Mouse (Mus musculus) liver, embryonic 13.5 days (tissue): ENCODE data around the gene Olfr901. TPM values are rescaled to one million over a fixed set of nuclear protein-coding genes. Genes with fewer than 3 reads are reported as not detected.
"Not testable (repeated sequence)": the region's sequence is repeated elsewhere in the genome, so short reads cannot be mapped to it uniquely, and the experiment has no call there.

ENCODE experiments used
- ATAC-seq: fragments of 200-750 bp; cut with Nextera tagmentation; 2 replicates; pipeline ENCODE4 v1.8.0; 2017; ENCODE audit warnings: low read depth, mild to moderate bottlenecking, moderate number of reproducible peaks, moderate library complexity
- DNase-seq: peaks from one replicate; pipeline ENCODE4 v3.0.0; 2022
- H3K27ac ChIP-seq: fragments of 300-500 bp; sonication (generic); 2 replicates; pipeline ENCODE4 v1.5.1; 2015; ENCODE audit warnings: moderate library complexity, mild to moderate bottlenecking, inconsistent platforms
- H3K27me3 ChIP-seq: fragments of 300-500 bp; sonication (generic); 2 replicates; pipeline ENCODE4 v1.6.1; 2015; ENCODE audit warnings: mild to moderate bottlenecking, inconsistent platforms
- H3K36me3 ChIP-seq: fragments of 300-500 bp; sonication (generic); 2 replicates; pipeline ENCODE4 v1.6.1; 2015; ENCODE audit warnings: mild to moderate bottlenecking, inconsistent platforms
- H3K4me1 ChIP-seq: fragments of 300-500 bp; sonication (generic); replicated peaks from 2 replicates; pipeline ENCODE4 v1.6.1; 2015; ENCODE audit warnings: inconsistent platforms
- H3K4me2 ChIP-seq: fragments of 300-500 bp; sonication (generic); 2 replicates; pipeline ENCODE4 v1.6.1; 2015; ENCODE audit warnings: inconsistent platforms, mild to moderate bottlenecking, moderate library complexity
- H3K4me3 ChIP-seq: fragments of 300-500 bp; sonication (generic); replicated peaks from 2 replicates; pipeline ENCODE4 v1.5.1; 2015; ENCODE audit warnings: mild to moderate bottlenecking, inconsistent platforms
- H3K9ac ChIP-seq: fragments of 300-500 bp; sonication (generic); 2 replicates; pipeline ENCODE4 v1.6.1; 2015; ENCODE audit warnings: mild to moderate bottlenecking, inconsistent platforms
- H3K9me3 ChIP-seq: fragments of 300-500 bp; sonication (generic); replicated peaks from 2 replicates; pipeline ENCODE4 v1.6.1; 2016; ENCODE audit warnings: inconsistent platforms
- WGBS: fragments of 180-500 bp; shearing (Covaris S2); methylation state at CpG from one replicate; pipeline ENCODE4 v1.1.7; 2015; ENCODE audit not compliant: insufficient replicate concordance; 5-methylcytosine and 5-hydroxymethylcytosine counted together
- polyA plus RNA-seq: library from polyadenylated mRNA; unstranded; fragments of >200 nt; fragmentation: Nextera tagmentation; extraction: Ambion mirVana; gene quantifications from 2 replicates; pipeline ENCODE4 v1.2.1, GENCODE M21; 2015

Olfr901 gene
- polyA plus RNA-seq, result not detected in 2 replicates

DNA sequence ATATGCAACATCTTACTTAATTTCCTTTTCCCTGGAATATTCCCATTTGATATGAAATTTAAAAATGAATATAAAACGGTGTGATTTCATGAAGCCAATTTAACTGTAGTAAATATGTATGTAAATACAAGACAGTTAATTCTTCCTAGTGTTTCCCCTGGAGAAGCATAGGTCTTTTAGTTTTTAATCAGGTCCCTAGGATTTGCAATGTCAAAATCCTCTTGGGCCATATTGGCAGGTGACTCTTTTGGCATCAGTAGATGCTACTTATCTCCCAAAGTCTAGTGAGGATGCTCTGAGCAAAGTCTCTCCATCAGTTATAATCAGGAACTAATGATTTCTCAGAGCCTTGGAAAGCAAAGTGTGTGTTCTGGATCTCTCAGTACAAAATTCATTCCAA lies at the start of gene Olfr901:
Olfr901 (plus strand) TSS at position 301 of the 400 bp plus-strand sequence.
- Histone ChIP-seq H3K9me3 (no peaks in the 10 kb centered on the region), H3K27me3 (no peaks in the 10 kb centered on the region), H3K4me1 (no peaks in the 10 kb centered on the region), H3K36me3 (no peaks in the 10 kb centered on the region), H3K4me2 (no peak within 1 kb of the TSS), H3K9ac (no peak within 1 kb of the TSS), H3K27ac (no peak within 1 kb of the TSS), H3K4me3 (no peak within 1 kb of the TSS)
- no peak for ATAC-seq
- DNase-seq, result no peak
- WGBS, result 60% methylated on average over 1 of the region's 1 CpGs

DNA sequence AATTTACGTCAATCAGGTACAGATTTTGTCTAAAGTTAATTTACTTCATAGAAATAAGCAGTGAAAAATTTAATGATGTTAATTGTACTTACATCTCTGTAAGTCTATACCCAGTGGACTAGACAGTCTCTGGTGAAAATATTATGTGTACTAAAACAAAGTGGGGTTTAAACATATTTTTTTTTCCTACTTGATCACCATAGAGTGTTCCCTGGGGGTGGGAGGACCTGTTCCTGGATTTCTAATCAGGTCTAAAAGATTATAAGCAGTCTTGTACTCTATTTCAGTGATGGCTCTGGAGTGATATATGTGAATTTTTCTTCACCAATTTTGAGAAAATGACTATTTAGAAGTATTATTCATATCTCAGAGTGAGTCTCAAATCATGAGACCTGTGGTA lies 27.9 kb upstream of the Olfr901 start, which contains the start of gene Olfr147:
Olfr147 (plus strand) TSS at position 301 of the 400 bp plus-strand sequence.
- Histone ChIP-seq H3K27ac (no peak within 1 kb of the TSS), H3K9me3 (no peaks in the 10 kb centered on the region), H3K36me3 (no peaks in the 10 kb centered on the region), H3K9ac (no peak within 1 kb of the TSS), H3K4me2 (no peak within 1 kb of the TSS), H3K4me3 (no peak within 1 kb of the TSS), H3K27me3 (no peaks in the 10 kb centered on the region), H3K4me1 (no peaks in the 10 kb centered on the region)
- 69% methylated on average over 1 of the region's 1 CpGs for WGBS
- DNase-seq (no peak), ATAC-seq (no peak)

DNA sequence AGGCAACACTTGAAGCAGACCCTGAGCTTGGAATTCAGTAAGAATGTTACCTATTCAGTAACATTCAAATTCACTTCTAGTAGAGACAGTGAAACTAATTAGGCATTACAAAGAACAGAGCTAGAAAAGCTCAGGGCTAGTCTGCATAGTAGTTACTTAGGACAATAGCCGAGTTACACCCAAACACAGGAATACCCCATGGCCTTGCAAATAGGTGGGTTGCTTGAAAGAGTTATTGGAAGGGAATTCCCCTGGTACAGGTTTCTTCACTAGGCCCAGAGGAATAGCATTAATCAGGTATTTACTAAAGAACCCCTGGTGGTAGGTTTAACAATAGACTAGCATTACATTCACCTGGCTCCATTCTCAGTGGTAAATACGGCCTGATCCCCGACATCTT lies 21.8 kb upstream of the Olfr901 start:
- H3K4me2 ChIP-seq, DNase-seq, H3K36me3 ChIP-seq, H3K9ac ChIP-seq, H3K9me3 ChIP-seq, H3K4me3 ChIP-seq, H3K4me1 ChIP-seq, H3K27ac ChIP-seq, ATAC-seq, H3K27me3 ChIP-seq: not testable (repeated sequence)
- 82% methylated on average over 3 of the region's 3 CpGs for WGBS

DNA sequence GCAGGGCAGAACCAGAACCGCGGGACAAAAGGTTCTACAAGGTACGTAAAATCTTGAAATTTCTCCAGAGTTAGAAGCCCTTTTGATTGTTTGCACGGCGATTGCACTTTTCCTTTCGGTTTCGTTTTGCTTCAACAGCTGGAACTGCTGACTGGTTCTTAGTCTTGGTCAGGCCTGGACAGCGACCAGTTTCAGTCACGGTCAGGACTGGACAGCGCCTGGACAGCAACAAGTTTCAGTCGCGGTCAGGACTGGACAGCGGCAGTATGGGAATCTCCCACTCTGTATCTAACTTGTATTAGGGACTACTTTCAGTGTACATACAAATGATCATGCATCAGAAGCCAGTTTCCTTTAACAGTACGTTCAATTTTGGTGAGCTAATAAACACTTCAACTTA lies 15.8 kb upstream of the Olfr901 start:
- H3K9me3 ChIP-seq, H3K27ac ChIP-seq, H3K4me3 ChIP-seq, H3K9ac ChIP-seq, H3K27me3 ChIP-seq, H3K4me2 ChIP-seq, H3K4me1 ChIP-seq, DNase-seq, ATAC-seq, H3K36me3 ChIP-seq: not testable (repeated sequence)
- WGBS, result 85% methylated on average over 14 of the region's 14 CpGs

DNA sequence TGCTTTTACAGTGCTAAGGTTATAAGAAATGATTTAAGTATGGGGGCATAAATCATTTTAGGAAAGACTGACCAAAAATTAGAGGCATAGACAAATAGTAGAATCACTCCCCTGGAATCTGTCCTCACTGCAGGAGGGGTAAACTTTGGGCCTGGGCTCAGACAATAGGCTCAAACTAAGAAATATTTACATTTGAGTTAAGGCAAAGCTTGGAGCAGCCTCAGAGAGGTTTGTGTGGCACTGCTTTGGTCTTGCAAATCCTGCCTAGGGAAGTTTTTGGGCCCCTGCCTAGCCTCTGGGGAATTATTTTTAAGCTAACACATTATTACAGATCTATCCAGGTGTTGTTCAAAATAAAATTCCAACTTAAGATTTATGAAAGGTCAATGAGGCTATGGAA lies 5.5 kb upstream of the Olfr901 start:
- Histone ChIP-seq H3K4me3 (no peak overlapping the region), H3K9me3 (no peaks in the 10 kb centered on the region), H3K27ac (no peak overlapping the region), H3K4me1 (no peaks in the 10 kb centered on the region), H3K4me2 (no peak overlapping the region), H3K27me3 (no peaks in the 10 kb centered on the region), H3K9ac (no peak overlapping the region), H3K36me3 (no peaks in the 10 kb centered on the region)
- ATAC-seq, result no peak
- no peak for DNase-seq

DNA sequence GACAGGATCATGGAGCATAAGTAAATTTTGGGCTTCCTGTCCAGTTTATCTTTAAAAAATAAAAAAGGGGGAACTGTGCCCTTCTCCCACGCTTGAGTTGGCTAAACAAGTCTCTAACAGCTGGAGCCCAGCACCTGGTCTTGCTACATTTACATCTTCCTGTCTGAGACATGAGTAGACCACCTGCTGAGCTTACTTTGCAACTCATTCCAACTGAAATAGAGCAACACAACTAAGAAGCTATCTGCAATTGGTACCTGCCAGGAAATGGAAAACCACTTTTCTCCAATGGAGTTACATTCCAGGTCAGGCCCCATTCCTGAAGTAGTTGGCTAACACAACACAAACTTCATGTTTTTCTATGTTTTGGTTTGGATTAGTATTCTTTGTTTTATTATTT lies 2.2 kb upstream of the Olfr901 start:
- H3K4me3 ChIP-seq, result no peak overlapping the region
- no peaks in the 10 kb centered on the region for H3K27me3 ChIP-seq
- H3K36me3 ChIP-seq, result no peaks in the 10 kb centered on the region
- no peak for DNase-seq
- WGBS, result 23% methylated on average over 1 of the region's 1 CpGs
- no peak for ATAC-seq
- no peak overlapping the region for H3K9ac ChIP-seq
- H3K4me1 ChIP-seq, result no peaks in the 10 kb centered on the region
- H3K27ac ChIP-seq, result no peak overlapping the region
- H3K9me3 ChIP-seq, result no peaks in the 10 kb centered on the region
- no peak overlapping the region for H3K4me2 ChIP-seq

DNA sequence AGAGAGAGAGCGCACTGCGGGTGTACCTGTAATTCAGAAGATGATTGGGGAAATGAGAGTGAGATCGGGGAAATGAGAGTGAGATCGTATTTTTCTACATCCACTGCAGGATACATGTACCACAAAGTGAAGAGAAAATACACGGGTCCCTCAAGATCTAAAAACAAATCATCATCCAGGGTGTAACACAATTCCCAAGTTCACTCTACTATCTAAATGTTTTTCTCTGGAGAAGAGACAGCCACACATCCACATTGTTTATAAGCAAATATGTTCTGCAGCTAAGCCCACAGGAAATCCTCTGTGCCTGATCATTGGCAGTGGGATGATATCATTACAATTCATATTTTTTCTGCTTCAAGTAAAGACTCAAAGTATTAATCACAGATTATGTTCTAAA lies 18.1 kb downstream of the Olfr901 start, which contains the start of gene Olfr902:
Olfr902 (plus strand) TSS at position 301 of the 400 bp plus-strand sequence.
- no peaks in the 10 kb centered on the region for H3K4me1 ChIP-seq
- no peak for ATAC-seq
- no peak within 1 kb of the TSS for H3K4me3 ChIP-seq
- H3K27me3 ChIP-seq, result no peaks in the 10 kb centered on the region
- no peak within 1 kb of the TSS for H3K27ac ChIP-seq
- H3K36me3 ChIP-seq, result no peaks in the 10 kb centered on the region
- no peak within 1 kb of the TSS for H3K4me2 ChIP-seq
- DNase-seq, result no peak
- H3K9ac ChIP-seq, result no peak within 1 kb of the TSS
- WGBS, result 77% methylated on average over 5 of the region's 5 CpGs
- no peaks in the 10 kb centered on the region for H3K9me3 ChIP-seq

DNA sequence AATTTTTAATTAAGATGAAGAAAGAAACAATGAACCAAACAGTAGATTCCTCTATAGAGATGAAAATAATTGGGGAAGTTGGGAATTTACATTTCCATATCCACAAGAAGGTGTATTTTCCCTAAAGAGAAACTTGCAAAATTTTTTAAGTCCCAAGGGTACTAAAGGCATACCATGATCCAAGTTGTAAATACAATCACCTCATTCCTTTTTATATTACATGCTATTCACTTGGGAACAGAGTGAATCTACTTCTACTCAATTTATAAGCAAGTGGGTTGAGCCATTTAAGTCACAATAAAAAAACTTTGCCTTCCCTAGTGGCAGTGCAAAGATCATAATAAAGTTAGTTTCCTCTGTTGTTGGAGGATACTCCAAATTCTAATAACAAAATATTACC lies 33.6 kb downstream of the Olfr901 start, which contains the start of gene Olfr904:
Olfr904 (plus strand) TSS at position 301 of the 400 bp plus-strand sequence.
- Histone ChIP-seq H3K27me3 (no peaks in the 10 kb centered on the region), H3K27ac (no peak within 1 kb of the TSS), H3K36me3 (no peaks in the 10 kb centered on the region), H3K4me3 (no peak within 1 kb of the TSS), H3K9me3 (no peaks in the 10 kb centered on the region), H3K4me2 (no peak within 1 kb of the TSS), H3K9ac (no peak within 1 kb of the TSS), H3K4me1 (no peaks in the 10 kb centered on the region)
- DNase-seq (no peak), ATAC-seq (no peak)

DNA sequence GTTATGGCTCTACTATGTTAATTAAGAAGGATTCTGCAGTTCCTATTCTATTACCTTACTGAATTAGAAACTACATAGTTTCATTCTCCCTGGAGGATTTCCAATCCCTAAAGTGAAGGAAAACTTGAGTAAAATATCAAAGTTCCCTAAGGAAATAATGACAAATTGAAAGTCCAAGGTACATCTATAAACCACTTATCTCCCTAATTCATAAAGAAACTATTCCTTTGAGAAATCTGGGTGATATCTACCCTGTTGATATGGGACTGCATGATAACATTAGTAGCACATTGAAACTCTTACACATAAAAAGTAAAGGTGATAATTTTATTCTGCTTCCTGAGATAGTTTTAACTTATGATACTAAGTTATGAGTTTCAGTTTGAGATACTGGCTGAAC lies 41.6 kb downstream of the Olfr901 start, which contains the start of gene Olfr905:
Olfr905 (plus strand) TSS at position 301 of the 400 bp plus-strand sequence.
- no peak within 1 kb of the TSS for H3K4me3 ChIP-seq
- H3K9ac ChIP-seq, result no peak within 1 kb of the TSS
- H3K36me3 ChIP-seq, result no peaks in the 10 kb centered on the region
- no peaks in the 10 kb centered on the region for H3K4me1 ChIP-seq
- H3K9me3 ChIP-seq, result no peaks in the 10 kb centered on the region
- H3K27ac ChIP-seq, result no peak within 1 kb of the TSS
- DNase-seq, result no peak
- no peaks in the 10 kb centered on the region for H3K27me3 ChIP-seq
- no peak within 1 kb of the TSS for H3K4me2 ChIP-seq
- ATAC-seq, result no peak

Other genes with a start within 250 kb of the Olfr901 start
- gene Olfr891, start 248.6 kb upstream of the Olfr901 start, polyA plus RNA-seq, result not detected in 2 replicates
- gene Olfr893, start 221.1 kb upstream of the Olfr901 start, polyA plus RNA-seq, result not detected in 2 replicates
- not detected in 2 replicates for gene Olfr894, start 211.4 kb upstream of the Olfr901 start, polyA plus RNA-seq
- not detected in 2 replicates for gene Olfr143, start 176.7 kb upstream of the Olfr901 start, polyA plus RNA-seq
- not detected in 2 replicates for gene Olfr895, start 161.6 kb upstream of the Olfr901 start, polyA plus RNA-seq
- gene Olfr896-ps1, start 138.3 kb upstream of the Olfr901 start, polyA plus RNA-seq, result not detected in 2 replicates
- gene Olfr25, start 100.4 kb upstream of the Olfr901 start, polyA plus RNA-seq, result not detected in 2 replicates
- gene Olfr898, start 81.0 kb upstream of the Olfr901 start, polyA plus RNA-seq, result not detected in 2 replicates
- not detected in 2 replicates for gene Olfr250, start 62.6 kb upstream of the Olfr901 start, polyA plus RNA-seq
- gene Olfr251, start 52.4 kb upstream of the Olfr901 start, polyA plus RNA-seq, result not detected in 2 replicates
- gene Olfr147, start 27.8 kb upstream of the Olfr901 start, polyA plus RNA-seq, result not detected in 2 replicates
- not detected in 2 replicates for gene Olfr902, start 18.2 kb downstream of the Olfr901 start, polyA plus RNA-seq
- gene Olfr904, start 33.7 kb downstream of the Olfr901 start, polyA plus RNA-seq, result not detected in 2 replicates
- not detected in 2 replicates for gene Olfr905, start 41.7 kb downstream of the Olfr901 start, polyA plus RNA-seq
- gene Olfr906, start 57.6 kb downstream of the Olfr901 start, polyA plus RNA-seq, result not detected in 2 replicates
- gene Olfr907, start 66.3 kb downstream of the Olfr901 start, polyA plus RNA-seq, result not detected in 2 replicates
- not detected in 2 replicates for gene Olfr911-ps1, start 92.1 kb downstream of the Olfr901 start, polyA plus RNA-seq
- not detected in 2 replicates for gene Olfr910, start 108.4 kb downstream of the Olfr901 start, polyA plus RNA-seq
- not detected in 2 replicates for gene Olfr912, start 150.7 kb downstream of the Olfr901 start, polyA plus RNA-seq
- gene Olfr913, start 163.3 kb downstream of the Olfr901 start, polyA plus RNA-seq, result not detected in 2 replicates
- gene Olfr914, start 175.6 kb downstream of the Olfr901 start, polyA plus RNA-seq, result not detected in 2 replicates
- not detected in 2 replicates for gene Olfr916, start 230.4 kb downstream of the Olfr901 start, polyA plus RNA-seq
- gene Olfr917, start 236.4 kb downstream of the Olfr901 start, polyA plus RNA-seq, result not detected in 2 replicates
- not detected in 2 replicates for gene Olfr918, start 245.1 kb downstream of the Olfr901 start, polyA plus RNA-seq